Mouse (Mus musculus) heart, postnatal 0 days (tissue): Measurements from ENCODE around the gene Fam206a.

ENCODE experiments used
- CTCF ChIP-seq: IDR thresholded peaks from 2 replicates; pipeline ENCODE4 v1.5.1; 2016; ENCODE audit warnings: antibody characterized with exemption, control low read depth, low read depth
- EP300 ChIP-seq: IDR thresholded peaks from 2 replicates; pipeline ENCODE4 v1.6.1; 2016; ENCODE audit warnings: antibody characterized with exemption, low read depth

- TF ChIP-seq CTCF, result no peak
- TF ChIP-seq EP300, result no peak
Observed at GRCm38 (mm10) chr4:56809050-56809449, 6.9 kb downstream of the Fam206a start.
